Mouse (Mus musculus) cerebellum, adult 9-11 months (tissue): ENCODE measurements around the gene Slc12a5.

ENCODE experiments used
- DNase-seq: peaks from one replicate; pipeline ENCODE4 v3.0.0; 2022

Gene Slc12a5

DNA sequence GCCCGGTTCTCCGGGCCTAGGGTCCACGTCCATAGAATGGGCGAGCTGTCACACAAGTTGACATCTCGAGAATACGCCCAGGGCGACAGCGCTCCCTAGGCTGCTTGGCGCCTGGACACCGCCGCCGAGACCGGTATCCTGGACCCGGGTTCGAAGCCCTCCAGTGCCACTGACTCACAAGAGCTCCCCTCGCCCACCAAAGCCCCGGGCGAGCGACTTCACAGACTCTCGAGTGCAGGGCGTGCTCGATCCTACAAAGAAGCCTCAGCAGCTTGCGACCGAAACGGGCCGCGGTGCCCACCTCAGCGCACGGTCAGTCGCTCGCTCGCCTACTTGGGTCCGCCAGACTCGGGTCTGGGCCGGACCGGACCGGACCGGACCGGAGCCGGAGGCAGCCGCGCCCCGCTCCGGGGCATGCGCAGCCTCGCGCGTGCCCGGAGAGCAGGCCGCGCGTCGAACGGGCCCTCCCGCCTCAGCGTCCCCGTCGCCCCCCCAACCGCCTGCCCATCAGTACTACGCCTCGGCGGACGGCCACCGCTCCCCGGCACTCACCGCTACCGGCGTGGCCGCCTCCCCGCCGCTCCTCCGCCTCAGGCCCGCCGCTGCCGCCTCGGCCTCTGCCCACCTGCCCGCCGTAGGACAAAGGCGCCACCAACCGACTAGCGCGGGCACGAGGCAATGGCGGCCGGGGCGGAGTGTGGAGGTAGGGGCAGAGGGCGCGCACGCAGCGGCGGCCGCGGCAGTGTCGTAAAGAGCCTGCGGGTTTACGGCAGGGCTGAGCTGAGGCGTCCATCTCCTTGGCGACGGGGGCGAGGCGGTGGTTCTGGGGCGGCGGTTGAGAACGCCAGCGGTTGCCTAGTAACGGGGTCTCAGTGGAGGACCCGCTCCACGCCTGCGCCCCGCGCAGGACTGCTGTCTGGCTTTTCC is 73.8 kb downstream of the Slc12a5 start, which contains the start of gene Ncoa5:
Gene Ncoa5, minus strand, starts transcription at position 737 of the 927 bp plus-strand sequence.
- DNase-seq: peak; percentile 96

DNA sequence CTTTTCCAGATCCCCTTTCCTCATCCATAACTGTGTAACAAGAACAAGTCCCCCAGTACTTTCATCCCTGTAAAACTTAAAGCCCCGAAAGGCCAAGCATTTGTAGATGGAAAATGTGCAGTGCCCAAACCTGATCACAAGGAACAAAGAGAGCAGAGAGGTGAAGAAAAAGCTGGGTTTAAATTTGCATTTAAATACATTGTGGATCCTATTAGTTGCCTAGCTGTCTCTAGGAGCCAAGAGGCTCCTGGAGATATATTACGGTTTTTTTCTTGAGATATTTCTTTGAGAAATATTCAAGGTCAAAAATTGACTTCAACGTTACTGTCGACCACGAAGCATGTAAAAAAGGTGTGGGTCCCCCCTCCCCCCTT is 74.4 kb downstream of the Slc12a5 start:
- no peak for DNase-seq

- DNase-seq: no peak
These were observed 76.8 kb downstream of the Slc12a5 start for GRCm38 (mm10) chr2:165037415-165037814.

GRCm38 (mm10) chr2:165042126-165042525 is 81.5 kb downstream of the Slc12a5 start:
- no peak for DNase-seq

GRCm38 (mm10) chr2:165043090-165043636 is 82.6 kb downstream of the Slc12a5 start:
- DNase-seq: no peak

GRCm38 (mm10) chr2:165043729-165044128 is 83.1 kb downstream of the Slc12a5 start:
- no peak for DNase-seq

GRCm38 (mm10) chr2:165049044-165049443 is 88.4 kb downstream of the Slc12a5 start:
- DNase-seq: no peak
